Mouse (Mus musculus): Measurements from ENCODE around the gene Ano1. TPM values are rescaled to one million over a fixed set of nuclear protein-coding genes. Genes with fewer than 3 reads are reported as not detected.

The Ano1 gene
- polyA plus RNA-seq, 1 experiment from 2014 or later: 7.8 TPM

DNA sequence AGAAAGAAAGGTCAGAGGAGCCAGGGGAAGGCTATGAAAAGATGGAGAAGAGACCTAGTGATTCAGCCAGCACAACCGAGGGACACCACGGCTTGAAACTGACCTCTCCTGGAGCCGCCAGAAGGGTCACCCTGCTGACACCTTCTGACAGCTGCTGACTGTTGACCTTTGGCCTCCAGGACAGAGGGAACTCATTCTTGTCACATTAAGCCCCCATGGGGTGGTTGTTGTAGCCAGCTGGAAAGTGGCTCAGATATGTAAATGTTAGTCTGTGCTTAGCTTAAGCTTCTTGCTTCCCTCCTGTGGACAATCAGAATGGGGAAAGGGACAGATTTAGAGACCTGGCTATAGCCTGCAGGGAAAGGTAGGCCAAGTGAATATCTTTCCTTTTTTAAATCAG, 189.8 kb downstream of the Ano1 start:
- Histone ChIP-seq H3K4me3 (no peak overlapping the region), H3K9ac (replicated peaks) (no peak overlapping the region), H3K27ac (replicated peaks) (no peak overlapping the region), H3K4me1 (no peaks in the 10 kb centered on the region), H3K4me2 (replicated peaks) (no peak overlapping the region), H3K36me3 (no peaks in the 10 kb centered on the region), H3K9me3 (no peaks in the 10 kb centered on the region), H3K27me3 (no peaks in the 10 kb centered on the region)
- 18% methylated on average over 3 of the region's 3 CpGs for WGBS
- no peak for ATAC-seq (replicated peaks)

DNA sequence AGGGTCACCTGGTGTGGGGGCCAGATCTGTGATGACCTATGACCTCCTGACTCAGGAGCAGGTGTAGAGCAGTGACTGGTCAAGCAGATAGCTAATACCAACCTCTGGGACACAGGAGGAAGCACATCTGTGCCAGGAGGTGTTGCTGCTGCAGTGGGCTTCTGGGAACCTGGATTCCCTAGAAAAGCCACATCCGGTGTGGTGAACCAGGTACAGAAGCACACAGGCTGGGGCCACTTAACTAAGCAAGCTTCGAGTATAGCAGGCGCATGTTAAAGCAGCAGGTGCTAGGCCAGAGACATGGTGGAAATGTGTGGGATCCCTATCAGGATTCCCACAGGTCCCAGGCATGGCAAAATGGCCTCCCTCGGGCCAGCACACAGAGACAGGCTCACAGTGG, 191.2 kb downstream of the Ano1 start:
- Histone ChIP-seq H3K4me3 (no peak overlapping the region), H3K4me2 (replicated peaks) (no peak overlapping the region), H3K27ac (replicated peaks) (no peak overlapping the region), H3K9me3 (no peaks in the 10 kb centered on the region), H3K36me3 (no peaks in the 10 kb centered on the region), H3K4me1 (no peaks in the 10 kb centered on the region), H3K27me3 (no peaks in the 10 kb centered on the region), H3K9ac (replicated peaks) (no peak overlapping the region)
- WGBS: 84% methylated on average over 4 of the region's 4 CpGs
- ATAC-seq (replicated peaks): no peak

DNA sequence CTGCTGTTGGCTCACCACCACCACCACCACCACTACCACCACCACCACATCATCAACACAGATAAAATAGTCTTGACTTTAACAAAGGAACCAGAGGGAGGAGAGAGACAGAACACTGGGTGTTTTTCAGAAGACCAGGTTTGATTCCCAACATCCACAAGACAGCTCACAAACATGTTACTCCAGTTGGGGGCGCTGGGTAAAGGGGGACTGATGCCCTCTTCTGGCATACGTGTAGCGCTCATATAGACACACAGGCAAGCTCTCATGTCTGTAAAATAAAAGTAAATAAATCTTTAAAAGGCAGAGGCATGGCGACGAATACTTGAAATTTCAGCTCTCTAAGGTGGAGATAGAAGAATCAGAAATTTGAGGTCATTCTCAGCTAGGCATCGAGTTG, 193.2 kb downstream of the Ano1 start:
- Histone ChIP-seq H3K27ac (replicated peaks) (no peak overlapping the region), H3K9ac (replicated peaks) (no peak overlapping the region), H3K36me3 (no peaks in the 10 kb centered on the region), H3K4me2 (replicated peaks) (no peak overlapping the region), H3K4me1 (peaks cover 5% of the 10 kb centered on the region; the same call in 1 of the 2 replicates), H3K4me3 (no peak overlapping the region), H3K9me3 (no peaks in the 10 kb centered on the region), H3K27me3 (no peaks in the 10 kb centered on the region; the same call in 1 of the 2 replicates)
- WGBS: 47% methylated on average over 6 of the region's 6 CpGs
- no peak for ATAC-seq (replicated peaks)

DNA sequence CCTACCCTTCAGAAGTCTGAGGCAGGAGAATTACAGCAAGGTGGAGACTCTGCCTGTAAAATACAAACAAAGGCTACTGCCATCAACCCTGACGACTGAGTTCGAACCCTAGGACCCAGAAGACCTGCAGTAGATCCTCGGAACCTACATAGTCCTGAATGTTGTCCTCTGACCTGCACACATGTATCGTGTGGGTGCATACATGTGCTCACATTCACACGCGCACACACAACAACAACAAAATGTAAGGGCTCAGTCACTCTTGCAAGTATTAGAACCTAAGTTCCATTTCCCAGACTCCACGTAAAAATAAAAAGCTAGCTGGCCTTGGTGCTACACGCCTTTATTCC, 197.7 kb downstream of the Ano1 start:
- Histone ChIP-seq H3K4me2 (replicated peaks) (peak overlapping the region; percentile 77), H3K9me3 (no peaks in the 10 kb centered on the region), H3K36me3 (peaks cover 19% of the 10 kb centered on the region), H3K27ac (replicated peaks) (peak overlapping the region; percentile 63), H3K9ac (replicated peaks) (peak overlapping the region; percentile 63), H3K4me3 (peak overlapping the region; percentile 85), H3K4me1 (peaks cover 29% of the 10 kb centered on the region), H3K27me3 (no peaks in the 10 kb centered on the region; the same call in 1 of the 2 replicates)
- peak; percentile 14 for ATAC-seq (replicated peaks)
- WGBS: 23% methylated on average over 8 of the region's 8 CpGs

DNA sequence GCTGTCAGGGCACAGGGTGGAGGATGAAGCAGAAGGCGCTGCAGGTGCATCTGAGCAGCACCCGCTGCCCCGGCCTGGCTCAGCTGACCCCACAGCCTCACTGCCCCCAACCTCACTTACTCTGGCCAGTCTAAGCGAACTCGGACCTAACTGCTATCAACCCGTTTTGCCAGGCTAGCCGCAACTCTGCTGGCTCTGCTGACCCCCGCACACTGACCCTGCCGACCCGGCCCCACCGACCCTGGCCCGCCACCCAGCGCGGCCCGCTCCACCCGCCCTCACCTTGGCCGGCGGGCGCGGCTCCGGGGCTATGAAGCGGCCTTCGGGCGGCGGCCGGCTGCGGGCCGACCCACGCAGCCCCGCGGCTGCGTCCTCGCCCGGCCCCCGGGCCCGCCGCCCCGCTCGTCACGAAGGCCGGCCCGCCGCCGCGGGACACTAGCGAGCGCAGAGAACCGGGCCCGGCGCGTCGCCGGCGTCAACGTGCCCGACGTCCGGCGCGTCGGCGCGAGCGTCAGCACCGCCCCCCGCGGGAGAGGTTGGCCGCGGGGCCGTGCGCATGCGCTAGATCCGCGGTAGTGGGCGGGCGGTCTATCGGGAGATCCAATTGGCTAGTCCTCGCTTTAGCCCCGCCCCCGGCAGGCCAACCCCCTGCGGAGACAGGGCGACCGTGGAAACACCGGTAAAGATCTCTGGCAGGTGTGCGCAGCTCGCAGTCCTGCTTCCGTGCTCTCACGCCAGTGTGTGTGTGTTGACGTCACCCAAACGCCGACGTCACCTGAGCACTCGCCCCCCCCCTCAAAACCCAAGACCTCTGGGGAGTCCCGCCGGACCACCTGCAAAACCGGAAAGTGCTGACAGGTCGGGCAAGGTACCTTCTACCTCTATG, 198.3 kb downstream of the Ano1 start, which contains the start of gene Ppfia1:
Gene Ppfia1, minus strand, starts transcription at position 493 of the 886 bp plus-strand sequence.
- under 1% methylated on average over 97 of the region's 97 CpGs for WGBS

DNA sequence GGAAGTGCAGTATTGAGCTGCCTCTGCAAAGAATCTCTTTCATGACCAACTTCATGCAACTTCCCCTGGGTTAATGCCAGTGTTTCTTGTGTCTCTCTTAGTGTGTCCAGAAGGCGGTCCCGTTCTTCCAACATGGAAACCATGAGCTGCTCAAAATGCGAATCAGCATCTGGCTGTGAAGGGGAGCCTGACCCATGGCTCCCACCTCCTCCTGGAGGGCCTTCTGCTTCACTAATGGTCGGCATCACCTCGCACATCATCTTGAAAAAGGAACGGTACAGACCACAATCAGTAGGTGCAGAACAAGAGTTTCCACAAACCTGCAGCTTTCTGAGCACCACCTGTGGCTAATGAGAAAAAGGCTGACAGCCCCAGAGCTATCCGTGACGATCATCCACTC, 199.5 kb downstream of the Ano1 start:
- peak overlapping the region; percentile 79 for H3K4me2 ChIP-seq (replicated peaks)
- WGBS: 87% methylated on average over 8 of the region's 8 CpGs
- peaks cover 26% of the 10 kb centered on the region for H3K36me3 ChIP-seq
- H3K9me3 ChIP-seq: no peaks in the 10 kb centered on the region
- peaks cover 29% of the 10 kb centered on the region for H3K4me1 ChIP-seq
- ATAC-seq (replicated peaks): no peak
- peak overlapping the region; percentile 85 for H3K4me3 ChIP-seq
- H3K27me3 ChIP-seq: no peaks in the 10 kb centered on the region; the same call in 1 of the 2 replicates
- peak overlapping the region; percentile 86; the same call in 1 of the 2 replicates for H3K9ac ChIP-seq (replicated peaks)
- H3K27ac ChIP-seq (replicated peaks): no peak overlapping the region

More for the DNA sequence above, 198.3 kb downstream of the Ano1 start, which contains the start of gene Ppfia1:
- H3K4me2 ChIP-seq (replicated peaks): peak within 1 kb of the TSS; percentile 79
- H3K4me3 ChIP-seq: peak within 1 kb of the TSS; percentile 85
- H3K36me3 ChIP-seq: peaks cover 22% of the 10 kb centered on the region
- peak within 1 kb of the TSS; percentile 63 for H3K27ac ChIP-seq (replicated peaks)
- no peaks in the 10 kb centered on the region for H3K9me3 ChIP-seq
- peak; percentile 96 for ATAC-seq (replicated peaks)
- H3K4me1 ChIP-seq: peaks cover 29% of the 10 kb centered on the region
- peak within 1 kb of the TSS; percentile 86 for H3K9ac ChIP-seq (replicated peaks)
- H3K27me3 ChIP-seq: no peaks in the 10 kb centered on the region; the same call in 1 of the 2 replicates

DNA sequence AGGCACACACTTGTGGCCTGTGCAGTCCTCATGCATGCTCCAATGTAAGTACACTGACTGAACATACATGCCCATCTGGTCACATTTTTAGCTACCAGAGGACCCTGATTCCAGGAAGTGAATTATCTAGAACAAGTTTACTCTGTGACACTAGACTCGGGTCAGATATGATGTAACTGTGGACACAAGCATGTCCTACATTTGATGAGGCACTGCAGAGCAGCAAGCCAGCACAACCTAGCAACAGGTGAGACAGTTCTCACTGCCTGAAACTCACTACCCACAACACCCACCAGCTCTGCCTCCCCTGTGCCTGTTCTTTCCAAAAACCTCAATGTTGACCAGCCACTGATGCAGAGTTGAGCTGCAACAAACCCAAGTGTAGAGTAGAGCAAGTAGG, 201.0 kb downstream of the Ano1 start:
- ATAC-seq (replicated peaks): no peak
- peaks cover 26% of the 10 kb centered on the region for H3K36me3 ChIP-seq

DNA sequence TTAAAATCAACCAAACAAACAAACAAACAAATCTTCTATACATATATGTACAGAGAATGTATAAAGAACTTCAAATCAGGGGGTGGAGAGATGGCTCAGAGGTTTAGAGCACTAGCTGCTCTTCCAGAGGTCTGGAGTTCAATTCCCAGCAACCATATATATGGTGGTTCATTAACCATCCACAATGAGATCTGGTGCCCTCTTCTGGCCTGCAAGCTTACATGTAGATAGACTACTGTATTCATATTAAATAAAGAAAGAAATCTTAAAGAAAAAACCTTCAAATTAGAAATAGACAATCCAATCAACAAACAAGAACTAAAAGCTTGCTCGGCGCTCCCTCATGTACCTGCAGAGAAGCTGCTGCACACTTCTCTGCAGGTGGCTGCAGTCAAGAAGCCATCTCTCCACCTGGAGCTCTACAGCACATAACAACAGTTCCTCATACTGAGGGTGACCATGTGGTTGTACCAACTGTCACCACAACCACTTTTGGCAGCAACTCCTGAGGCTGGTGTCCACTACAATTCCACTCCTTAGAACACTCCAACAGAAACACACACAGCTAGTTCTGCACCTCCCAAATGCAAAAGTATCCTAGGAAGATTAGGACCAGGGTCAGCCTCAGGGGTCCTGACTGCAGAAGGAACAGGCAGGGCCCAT, 201.7 kb downstream of the Ano1 start:
- no peak for ATAC-seq (replicated peaks)
- Histone ChIP-seq H3K4me3 (no peak overlapping the region), H3K4me1 (peaks cover 36% of the 10 kb centered on the region), H3K4me2 (replicated peaks) (no peak overlapping the region), H3K27me3 (no peaks in the 10 kb centered on the region; the same call in 1 of the 2 replicates), H3K9ac (replicated peaks) (no peak overlapping the region), H3K27ac (replicated peaks) (no peak overlapping the region), H3K36me3 (peaks cover 26% of the 10 kb centered on the region), H3K9me3 (no peaks in the 10 kb centered on the region)
- WGBS: 100% methylated on average over 2 of the region's 2 CpGs

More for the DNA sequence above, 201.0 kb downstream of the Ano1 start:
- H3K9me3 ChIP-seq: no peaks in the 10 kb centered on the region
- H3K27me3 ChIP-seq: no peaks in the 10 kb centered on the region; the same call in 1 of the 2 replicates
- no peak overlapping the region for H3K4me3 ChIP-seq
- no peak overlapping the region for H3K4me2 ChIP-seq (replicated peaks)
- no peak overlapping the region for H3K9ac ChIP-seq (replicated peaks)
- H3K4me1 ChIP-seq: peaks cover 34% of the 10 kb centered on the region
- no peak overlapping the region for H3K27ac ChIP-seq (replicated peaks)
- WGBS: 86% methylated on average over 1 of the region's 1 CpGs

DNA sequence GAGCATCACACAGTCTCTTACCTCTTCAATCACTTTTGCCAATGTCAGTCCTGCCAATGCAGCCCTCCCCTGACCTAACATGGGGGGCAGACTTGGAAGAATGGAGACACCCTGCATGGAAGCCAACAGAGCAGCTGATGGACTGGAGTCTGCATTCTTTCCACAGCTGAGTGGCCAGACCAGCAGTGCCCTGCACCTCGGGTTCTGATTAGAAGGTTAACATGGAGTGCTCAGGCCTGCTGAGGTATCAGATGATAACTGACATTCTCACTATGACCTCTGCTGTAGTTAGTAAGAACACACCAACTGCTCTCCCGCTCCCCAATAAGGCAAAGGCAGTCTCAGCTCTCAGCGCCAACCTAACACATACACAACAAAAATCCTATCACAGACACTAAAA, 206.5 kb downstream of the Ano1 start:
- peaks cover 19% of the 10 kb centered on the region for H3K4me1 ChIP-seq

DNA sequence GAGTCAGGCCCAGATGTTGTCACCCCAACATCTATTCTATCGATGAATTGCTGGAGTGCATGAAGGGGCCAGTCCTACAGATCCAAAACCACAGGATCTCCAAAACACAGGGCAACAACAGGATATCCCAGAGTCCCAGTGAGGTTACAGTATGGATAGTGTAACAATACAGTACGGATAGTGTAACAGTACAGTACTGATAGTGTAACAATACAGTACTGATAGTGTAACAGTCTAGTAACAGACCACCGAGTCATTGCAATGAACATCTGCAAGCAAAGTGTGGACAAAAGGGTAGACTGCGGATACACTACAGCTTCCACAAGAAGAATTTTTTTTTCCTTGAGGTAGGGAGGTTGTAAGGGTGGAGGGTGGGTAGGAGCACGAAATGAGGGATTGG, 210.4 kb downstream of the Ano1 start:
- no peaks in the 10 kb centered on the region for H3K36me3 ChIP-seq
- 96% methylated on average over 5 of the region's 5 CpGs for WGBS
- peaks cover 30% of the 10 kb centered on the region for H3K4me1 ChIP-seq
- ATAC-seq (replicated peaks): no peak
- no peak overlapping the region for H3K9ac ChIP-seq (replicated peaks)
- no peaks in the 10 kb centered on the region for H3K9me3 ChIP-seq
- H3K4me2 ChIP-seq (replicated peaks): no peak overlapping the region
- no peaks in the 10 kb centered on the region for H3K27me3 ChIP-seq
- no peak overlapping the region for H3K27ac ChIP-seq (replicated peaks)
- H3K4me3 ChIP-seq: no peak overlapping the region

More for the DNA sequence above, 206.5 kb downstream of the Ano1 start:
- 89% methylated on average over 3 of the region's 3 CpGs for WGBS
- no peak overlapping the region for H3K9ac ChIP-seq (replicated peaks)
- no peak overlapping the region for H3K4me2 ChIP-seq (replicated peaks)
- H3K27ac ChIP-seq (replicated peaks): no peak overlapping the region
- H3K4me3 ChIP-seq: no peak overlapping the region
- no peaks in the 10 kb centered on the region for H3K9me3 ChIP-seq
- peaks cover 16% of the 10 kb centered on the region for H3K36me3 ChIP-seq
- no peaks in the 10 kb centered on the region for H3K27me3 ChIP-seq
- ATAC-seq (replicated peaks): no peak

DNA sequence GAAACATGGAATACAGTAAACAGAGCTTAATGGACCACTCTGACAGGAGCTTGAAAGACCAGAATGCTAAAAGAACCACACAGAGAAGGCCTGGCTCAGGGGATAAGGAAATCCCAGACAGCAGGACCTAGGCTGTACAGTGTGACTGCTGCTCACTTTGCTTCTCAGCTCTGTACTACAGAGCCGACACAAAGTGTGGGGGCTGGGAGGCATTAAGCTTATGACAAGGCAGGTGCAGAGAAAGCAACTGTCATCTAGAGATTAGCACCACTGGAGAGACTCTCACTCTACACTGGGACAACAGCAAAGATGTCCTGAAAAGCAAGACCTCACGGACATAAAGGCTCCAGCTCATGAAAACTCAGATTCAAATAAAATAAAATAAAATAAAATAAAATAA, 212.6 kb downstream of the Ano1 start:
- Histone ChIP-seq H3K36me3 (no peaks in the 10 kb centered on the region), H3K9ac (replicated peaks) (no peak overlapping the region), H3K27me3 (no peaks in the 10 kb centered on the region), H3K9me3 (no peaks in the 10 kb centered on the region), H3K27ac (replicated peaks) (no peak overlapping the region), H3K4me2 (replicated peaks) (no peak overlapping the region), H3K4me1 (peaks cover 23% of the 10 kb centered on the region), H3K4me3 (no peak overlapping the region)
- 58% methylated on average over 2 of the region's 2 CpGs for whole genome bisulfite sequencing
- ATAC-seq (replicated peaks): no peak

All from forebrain, embryonic 15.5 days (tissue).